Mouse (Mus musculus) retina, postnatal 7 days (tissue): ENCODE results near the gene Hdgf.
"Not testable (repeated sequence)": the region's sequence is repeated elsewhere in the genome, so short reads cannot be mapped to it uniquely, and the experiment has no call there.

Source experiments
- DNase-seq: peaks from one replicate; pipeline ENCODE4 v3.0.0-alpha.2; 2012; ENCODE audit warnings: low read depth, low spot score

The Hdgf gene

DNA sequence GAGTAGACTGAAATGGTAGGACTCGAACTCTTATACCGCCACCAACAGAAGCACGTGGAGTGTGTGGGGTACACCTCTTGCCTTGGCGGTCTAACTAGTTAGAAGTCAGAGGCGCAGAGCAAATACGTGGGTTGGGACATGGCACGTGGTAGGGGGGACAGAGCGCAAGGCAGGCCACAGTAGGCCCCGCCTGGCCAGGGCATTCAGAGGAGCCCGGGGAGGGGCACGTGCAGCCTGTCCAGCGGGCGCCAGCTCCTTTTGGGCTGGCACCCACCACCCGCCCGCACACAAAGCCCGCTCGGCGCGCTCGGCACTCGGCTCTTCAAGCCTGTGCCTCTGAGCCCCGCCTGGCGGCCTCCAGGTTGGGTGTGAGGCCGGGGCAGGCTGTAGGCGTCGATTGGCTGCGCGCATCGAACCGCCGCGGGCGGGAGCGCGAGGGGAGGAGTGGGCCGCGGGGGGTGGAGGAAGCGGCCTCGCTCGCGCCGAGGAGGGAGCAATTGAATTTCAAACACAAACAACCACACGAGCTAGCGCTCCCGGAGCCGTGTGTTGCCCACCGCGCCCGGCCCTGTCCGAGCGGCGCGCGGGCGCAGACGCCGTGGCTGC is at the start of gene Hdgf:
Gene Hdgf (plus strand): TSS at position 442 of the 606 bp plus-strand sequence.
- DNase-seq = peak; percentile 85

DNA sequence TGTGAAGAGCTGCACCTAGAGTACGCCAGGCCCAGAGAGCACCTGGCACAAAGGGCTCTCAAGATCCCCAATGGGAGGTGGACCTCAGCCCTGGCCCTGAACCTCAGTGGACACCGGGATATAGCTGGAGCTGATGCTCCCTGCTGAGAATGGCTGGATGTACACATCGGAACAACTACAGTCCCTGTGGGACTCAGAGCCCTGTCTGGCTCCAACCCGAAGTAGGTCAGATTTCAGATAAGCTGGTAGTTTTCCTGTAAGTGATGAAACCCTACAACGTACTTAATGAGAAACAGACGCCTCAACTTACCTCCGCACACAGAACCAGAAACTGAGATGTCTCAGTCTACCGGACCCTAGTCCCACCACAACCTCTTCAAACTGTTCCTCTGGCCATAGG is 48.5 kb upstream of the Hdgf start:
- no peak for DNase-seq

DNA sequence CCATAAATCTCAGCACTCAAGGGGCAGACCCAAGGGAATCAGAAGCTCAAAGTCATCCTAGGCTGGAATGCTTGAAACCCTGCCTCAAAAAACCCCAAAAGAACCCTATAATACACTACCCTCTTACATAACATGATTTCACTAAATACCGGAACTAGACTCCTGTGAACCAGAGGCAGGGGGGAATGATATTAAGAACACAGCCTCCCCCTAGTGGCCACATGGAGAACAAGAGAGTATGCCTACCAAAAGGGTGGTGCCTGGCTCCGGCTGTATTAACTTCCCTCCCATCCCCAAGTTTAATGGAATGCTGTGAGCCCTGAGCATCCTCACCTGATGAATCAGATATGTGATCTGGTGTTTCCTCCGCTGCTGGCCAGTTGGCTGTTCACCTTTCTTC is 46.3 kb upstream of the Hdgf start:
- DNase-seq = peak; percentile 54

DNA sequence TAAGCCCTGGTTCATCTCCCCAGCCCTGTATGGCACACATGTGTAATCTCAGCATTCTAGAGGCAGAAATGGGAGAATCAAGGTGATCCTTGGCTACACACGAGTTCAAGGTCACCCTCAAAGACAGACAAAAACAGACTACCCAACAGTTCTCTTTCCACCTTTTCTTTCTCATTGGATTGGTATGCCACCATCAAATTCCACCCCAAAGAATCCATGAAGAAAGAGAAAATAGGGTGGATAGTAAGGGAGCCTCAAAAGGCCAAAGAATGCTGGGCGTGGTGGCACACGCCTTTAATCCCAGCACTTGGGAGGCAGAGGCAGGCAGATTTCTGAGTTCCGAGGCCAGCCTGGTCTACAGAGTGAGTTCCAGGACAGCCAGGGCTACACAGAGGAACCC is 42.0 kb upstream of the Hdgf start:
- not testable (repeated sequence) for DNase-seq

DNA sequence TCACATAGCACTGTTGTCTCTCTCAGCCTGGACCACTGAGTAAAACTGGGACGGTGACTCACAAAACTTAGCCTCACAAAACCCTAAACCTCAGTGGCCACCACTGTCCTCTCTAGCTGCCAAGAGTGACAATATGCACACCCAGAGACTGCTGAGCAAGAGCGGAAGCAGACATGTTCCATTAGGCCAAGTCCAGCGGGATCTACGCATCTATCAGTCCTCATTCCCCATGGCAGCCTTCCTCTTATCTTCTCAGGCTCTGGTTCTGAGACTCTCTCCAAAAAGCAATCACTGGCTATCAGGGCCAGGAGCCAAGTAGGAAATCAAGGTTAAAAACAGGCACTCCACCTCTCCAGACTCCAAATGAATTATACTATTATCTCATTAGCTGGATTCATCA is 28.4 kb upstream of the Hdgf start:
- DNase-seq = no peak

DNA sequence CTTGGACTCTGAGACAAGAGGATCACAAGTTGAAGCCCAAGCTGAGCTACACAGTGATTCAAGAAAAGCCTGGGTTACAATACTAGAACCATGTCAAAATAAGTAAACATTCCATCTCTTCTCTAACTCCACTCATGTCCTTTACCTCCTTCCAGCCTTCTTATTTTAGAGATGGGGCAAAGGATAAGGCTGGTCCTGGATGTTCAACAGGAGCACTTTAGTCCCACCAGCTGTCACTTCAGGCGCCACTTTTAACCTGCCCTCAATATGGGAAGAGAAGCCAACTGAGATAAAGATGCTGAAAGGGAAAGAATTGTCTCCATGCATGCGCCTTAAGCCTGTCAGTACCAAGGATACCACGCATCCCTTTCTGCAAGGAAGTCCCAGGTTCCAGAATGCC is 21.8 kb upstream of the Hdgf start:
- no peak for DNase-seq

DNA sequence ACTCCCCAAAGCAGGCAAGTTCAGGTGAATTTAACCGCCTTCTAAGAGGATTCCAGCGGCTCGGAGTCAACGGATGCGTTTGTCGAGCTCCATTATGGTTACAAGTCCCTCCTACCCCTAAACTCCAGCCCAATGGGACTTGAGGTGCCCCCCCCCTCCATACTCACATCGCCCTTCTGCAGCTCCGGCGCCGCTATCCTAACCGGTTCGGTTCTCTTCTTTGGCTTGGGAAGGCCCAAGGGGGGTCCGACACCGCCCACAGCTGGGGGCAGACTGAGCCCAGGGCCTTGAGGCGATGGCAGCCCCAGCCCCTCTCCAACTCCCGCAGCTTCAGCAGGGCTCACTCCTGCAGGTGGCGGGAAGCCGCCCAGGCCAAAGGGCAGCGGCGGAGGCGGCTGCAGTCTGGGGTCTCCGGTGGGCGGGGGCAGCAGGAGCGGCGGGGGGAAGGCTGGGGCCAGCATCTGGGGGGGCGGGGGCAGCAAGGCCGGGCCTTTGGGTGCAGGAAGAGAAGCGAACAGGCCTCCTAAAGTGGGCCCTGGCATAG is 21.3 kb upstream of the Hdgf start:
- no peak for DNase-seq

DNA sequence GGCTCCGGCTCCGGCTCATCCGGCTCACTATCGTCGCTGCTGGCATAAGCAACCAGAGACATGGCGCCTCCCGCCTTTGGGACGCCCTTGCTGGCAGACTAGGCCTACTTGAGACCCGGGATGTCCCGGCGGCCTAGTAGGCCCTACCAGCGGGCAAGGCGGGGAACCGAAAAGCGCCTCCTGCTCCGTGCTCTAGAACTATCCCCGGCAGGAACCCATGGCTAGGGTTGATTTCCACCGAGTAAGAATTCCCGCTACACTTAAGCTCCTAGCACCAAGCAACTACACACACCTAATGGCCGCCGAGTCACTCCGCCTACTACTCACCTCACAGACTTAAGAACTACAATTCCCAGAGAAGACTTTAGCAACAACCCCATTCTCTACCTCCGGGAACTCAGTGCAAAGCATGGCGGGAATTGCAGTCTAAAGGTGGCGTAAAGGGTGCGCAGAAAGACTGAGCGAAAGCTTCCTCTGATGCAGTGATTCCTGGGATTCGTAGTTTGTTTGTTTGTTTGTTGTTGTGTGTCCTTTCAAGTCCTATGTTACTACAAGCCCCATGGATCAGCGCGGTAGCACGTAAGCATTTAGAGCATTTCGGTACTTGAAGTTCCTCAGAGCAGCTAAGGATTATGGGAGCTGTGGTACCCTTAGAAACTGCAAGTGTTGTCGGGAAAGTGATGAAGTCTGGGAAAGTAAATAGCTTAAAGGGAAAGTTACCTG is 20.7 kb upstream of the Hdgf start, which contains the start of gene Prcc:
Gene Prcc (minus strand): TSS at position 328 of the 723 bp plus-strand sequence.
- peak; percentile 97 for DNase-seq

DNA sequence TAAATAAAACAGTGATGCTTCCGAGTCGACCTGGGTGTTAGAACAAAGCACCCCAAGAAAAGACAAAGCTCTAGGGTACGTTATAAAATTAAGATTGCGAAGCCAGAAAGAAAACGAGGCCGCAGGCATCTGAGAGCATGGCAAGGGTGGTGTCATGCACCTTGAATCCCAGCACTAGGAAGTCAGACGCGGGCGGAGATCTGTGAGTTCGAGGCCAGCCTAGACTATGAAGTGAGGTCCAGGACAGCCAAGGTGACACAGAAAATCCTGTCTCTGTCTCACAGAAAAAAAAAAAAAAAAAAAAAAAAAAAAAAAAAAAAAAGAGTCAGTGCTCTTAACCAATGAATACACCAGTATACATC is 20.1 kb upstream of the Hdgf start:
- DNase-seq = no peak

DNA sequence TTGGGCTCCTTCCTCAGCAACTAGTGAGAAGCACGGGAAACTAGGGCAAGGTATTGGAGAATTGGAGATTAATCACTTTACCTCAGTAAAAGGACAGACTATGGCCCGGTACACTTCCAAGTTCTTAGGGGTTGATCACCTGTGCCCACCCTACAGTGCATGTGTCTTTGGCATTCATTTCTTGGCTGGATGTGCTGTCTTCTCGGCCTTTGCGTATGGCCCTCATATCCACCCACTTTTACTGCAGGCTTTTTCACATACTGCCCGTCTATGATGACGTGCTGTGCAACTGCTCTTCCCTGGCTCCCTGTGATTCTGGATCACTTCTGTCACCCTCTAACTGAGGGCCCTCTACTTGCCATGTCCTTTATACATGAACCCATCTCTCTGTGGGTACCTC is 19.7 kb upstream of the Hdgf start:
- no peak for DNase-seq

DNA sequence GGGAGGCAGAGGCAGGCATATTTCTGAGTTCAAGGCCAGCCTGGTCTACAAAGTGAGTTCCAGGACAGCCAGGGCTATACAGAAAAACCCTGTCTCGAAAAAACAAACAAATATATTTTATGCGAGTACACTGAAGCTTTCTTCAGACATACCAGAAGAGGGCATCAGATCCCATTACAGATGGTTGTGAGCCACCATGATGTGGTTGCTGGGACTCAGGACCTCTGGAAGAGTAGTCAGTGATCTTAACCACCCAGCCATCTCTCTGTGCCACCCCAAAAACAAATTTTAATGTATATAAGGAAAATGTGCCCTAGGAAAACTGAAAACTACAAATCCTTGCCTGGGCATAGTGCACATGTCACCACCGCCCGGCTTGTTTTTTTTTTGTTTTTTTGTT is 18.7 kb upstream of the Hdgf start:
- DNase-seq = not testable (repeated sequence)

DNA sequence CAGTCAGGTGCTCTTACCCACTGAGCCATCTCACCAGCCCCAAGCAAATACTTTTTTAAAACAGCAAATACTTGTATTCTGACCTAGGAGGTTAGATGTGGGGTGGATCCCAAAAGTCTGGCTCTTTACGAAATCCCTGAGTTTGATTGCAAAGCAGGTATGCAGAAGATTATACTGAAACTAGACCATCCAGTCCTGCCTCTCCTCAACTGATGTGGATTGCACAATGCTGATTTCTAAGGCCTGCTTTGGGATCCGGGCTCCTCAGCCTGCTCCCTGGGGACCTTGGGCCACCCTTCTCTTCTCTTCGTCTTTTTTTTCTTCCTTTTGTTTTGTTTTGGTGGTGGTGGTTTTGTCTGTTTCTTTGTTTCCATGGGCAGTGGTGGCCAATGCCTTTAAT is 14.6 kb upstream of the Hdgf start:
- DNase-seq = no peak

DNA sequence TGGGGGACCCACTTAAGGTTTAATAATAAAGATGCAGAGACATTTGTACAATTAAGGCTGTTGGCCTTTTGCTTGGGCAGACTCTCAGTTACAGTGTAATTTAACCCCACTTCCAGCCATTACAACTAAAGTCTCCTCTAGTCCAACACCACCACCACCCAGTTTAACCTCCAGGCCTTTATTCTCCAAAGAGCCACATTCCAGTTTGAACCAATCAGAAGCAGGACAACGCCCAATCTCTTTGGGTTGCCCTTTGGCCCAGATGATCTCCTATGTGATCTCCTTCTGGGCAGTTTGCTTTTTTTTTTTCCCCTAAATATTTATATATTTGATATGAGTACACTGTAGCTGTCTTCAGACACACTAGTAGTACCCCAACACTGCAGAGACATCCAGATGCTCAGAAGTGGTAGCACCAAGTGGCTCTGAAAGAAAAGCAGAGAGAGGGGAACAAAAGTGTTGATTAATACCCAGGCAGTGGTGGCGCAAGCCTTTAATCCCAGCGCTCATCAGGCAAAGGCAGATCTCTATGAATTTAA is 12.7 kb upstream of the Hdgf start:
- DNase-seq = no peak

DNA sequence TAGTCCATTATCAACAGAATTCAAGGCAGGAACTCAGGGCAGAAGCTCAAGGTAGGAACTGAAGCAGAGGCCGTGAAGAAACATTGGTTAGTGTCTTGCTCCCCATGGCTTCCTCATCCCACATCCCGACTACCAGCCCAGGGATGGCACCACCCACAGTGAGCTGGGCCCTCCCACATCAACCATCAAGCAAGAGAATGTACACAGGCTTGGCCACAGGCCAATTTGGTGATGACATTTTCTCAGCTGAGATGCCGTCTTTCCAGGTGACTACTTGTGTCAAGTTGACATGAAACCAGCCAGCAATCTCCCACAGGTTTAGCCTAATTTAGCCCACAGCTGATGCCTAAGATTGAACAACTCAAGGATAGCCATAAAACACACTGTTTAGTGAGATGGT is 6.9 kb upstream of the Hdgf start:
- no peak for DNase-seq

DNA sequence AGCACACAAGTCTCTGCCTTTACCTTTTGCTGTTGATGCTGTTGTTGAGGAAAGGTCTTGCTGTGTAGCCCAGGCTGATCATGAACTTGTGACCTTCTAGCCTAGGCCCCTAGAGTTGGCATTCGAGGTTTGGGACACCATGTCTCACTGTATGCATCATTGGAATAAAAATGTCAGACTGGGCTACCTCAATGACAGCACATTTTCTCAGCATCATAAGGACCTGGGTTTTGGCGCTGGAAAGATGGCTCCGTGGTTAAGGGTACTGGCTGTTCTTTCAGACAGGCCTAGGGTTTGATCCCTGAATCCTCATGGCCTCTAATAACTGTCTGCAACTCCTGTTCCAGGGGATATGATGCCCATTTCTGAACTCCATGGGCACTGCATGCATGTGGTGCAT is 6.3 kb upstream of the Hdgf start:
- no peak for DNase-seq

DNA sequence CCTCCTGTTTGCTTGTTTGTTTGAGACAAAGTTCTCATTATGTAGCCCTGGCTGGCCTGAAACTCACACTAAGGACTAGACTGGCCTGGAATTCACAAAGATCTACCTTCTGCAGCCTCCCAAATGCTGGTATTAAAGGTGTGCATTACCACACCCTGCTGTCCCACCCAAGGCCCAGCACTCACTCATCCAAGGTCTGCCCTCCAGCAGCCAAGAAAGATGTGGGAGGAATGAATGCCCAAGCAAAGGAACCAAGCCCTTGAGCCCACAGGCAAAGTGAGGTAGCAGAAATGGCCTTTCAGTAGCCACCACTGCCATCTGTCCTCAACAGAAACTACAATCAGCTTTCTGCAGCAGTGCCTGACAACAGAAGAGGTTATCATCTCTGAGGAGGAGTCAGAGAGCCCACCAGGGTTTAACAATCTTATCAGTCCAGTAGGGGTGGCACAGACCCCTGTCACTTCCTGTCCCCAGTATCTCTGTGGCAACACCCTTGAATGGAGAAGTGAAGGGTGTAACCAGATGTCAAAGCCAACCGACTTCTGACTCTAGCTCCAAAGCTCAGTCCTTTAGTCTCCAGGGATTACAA is 5.0 kb upstream of the Hdgf start:
- DNase-seq = no peak

DNA sequence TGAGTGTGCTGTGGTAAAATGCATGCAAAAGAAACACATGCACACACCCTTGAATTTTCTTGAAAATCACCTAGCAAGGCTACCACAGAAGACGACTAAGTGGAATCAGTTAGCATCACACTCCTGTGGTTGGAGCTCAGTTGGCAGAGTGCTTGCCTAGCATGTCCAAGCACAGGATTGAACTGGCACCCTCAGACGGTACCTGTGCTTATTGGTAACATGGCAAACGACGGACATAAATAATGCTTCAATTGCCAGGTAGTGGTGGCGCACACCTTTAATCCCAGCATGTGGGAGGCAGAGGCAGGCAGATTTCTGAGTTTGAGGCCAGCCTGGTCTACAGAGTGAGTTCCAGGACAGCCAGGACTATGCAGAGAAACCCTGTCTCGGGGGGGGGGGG is 4.2 kb upstream of the Hdgf start:
- not testable (repeated sequence) for DNase-seq

DNA sequence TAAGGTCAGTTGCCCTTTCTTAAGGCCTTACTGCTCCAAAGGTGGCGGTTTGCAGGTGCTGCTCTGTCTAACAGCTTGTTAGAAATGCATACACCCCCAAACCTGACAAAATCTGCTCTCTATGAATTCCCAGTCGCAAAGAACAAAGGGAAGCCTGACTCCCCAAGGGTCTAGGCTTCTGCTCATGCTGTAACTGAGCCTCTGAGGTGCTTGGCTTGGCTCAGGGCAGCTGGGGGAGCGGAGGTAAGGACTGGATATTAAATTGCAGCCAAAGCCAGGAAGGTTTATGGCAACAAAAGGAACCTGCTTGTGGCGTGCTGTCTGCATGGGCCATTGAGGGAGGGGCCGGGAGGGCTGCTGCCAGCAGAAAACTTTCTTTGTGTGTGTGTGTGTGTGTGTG is 2.3 kb upstream of the Hdgf start:
- DNase-seq = no peak

DNA sequence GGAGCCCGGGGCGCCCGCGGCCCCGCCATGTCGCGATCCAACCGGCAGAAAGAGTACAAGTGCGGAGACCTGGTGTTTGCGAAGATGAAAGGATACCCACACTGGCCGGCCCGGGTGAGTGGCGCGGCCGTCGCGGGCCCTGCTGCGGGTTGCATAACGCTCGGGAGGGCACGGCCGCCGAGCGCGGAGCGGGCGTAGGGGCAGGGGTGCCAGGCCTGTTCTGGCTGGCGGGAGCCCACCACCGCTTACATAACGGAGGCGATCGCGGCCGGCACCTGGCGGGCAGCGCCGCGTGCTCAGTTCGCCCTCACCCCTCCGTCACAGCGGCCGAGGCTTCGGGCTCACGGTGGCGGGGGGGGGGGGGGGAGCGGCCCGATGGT is 470 bp downstream of the Hdgf start:
- DNase-seq = peak; percentile 19

DNA sequence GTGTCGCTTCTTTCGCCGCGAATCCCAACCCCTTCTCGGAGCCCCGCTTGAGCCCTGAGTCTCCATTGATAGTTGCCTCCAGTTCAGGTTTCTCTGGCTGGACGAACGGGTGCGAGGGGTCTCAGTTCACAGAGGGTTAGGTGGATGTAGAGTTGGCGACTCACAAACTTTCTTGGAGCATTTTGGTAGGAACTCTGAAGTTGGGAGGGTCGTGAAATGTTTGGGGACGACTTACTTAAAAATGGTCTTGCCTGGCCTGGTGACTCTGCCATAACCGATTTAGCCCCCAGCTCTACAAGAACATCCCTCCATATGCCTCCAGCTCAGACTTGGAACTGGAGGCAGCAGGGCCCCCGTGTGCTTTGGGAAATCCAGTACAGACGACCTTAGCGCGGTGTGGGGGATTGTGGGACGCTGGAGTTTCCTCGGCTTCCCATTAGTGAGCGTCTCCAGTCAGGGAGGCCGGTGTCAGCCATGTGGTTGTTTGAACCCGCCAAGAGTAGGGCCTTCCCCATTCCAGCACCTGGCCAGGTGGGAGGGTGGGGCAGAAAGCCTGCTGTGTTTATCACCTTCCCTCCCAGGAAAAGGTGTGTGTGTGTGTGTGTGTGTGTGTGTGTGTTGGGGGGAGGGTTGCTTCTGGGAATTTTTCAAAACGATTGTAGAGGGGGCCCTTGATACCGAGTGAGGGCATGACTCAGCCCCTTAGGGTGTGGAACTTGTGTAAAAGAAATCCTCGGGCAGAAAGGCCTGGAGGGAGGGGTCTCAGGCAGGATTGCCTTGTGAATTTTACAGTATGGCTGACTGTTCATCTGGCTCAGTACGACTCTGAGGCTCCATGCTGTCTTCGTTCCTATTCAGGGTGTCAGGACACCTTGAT is 1.1 kb downstream of the Hdgf start:
- DNase-seq = no peak

DNA sequence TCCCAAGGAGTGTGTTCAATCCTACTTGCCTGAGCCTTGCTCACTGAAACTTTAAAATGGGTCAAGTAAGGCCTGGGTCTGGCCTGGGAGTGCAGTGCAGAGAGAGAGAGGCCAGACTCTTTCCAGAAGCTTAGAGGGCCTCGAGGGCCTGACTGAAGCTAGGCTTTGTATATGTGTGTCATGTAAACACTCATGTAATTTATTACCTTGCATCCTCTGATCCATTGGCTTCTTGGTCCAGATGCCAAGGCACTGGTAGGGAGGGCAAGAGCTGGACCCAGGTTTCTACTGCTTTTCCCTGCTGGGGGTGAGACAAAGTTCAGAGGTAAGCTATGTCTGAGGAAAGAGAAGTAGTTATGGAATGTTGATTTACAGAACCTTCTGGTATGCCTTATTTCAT is 1.8 kb downstream of the Hdgf start:
- DNase-seq = no peak

DNA sequence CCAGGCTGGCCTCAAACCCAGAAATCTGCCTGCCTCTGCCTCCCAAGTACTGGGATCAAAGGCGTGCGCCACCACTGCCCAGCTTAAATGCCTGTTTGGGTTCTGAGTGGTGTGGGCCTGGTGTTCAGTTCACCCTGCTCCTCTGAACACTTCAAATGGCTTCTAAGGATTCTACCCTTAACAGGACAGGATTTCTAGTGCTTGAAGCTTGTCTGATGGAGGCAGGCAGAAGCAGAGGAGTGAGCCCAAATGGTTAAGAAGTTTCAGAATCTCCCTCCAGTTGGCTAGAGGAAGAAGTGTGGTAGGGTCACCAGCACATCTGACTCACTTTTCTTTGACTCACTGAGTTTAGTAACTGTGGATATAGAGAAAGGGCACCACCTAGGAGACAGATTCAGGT is 3.3 kb downstream of the Hdgf start:
- no peak for DNase-seq
